Mouse (Mus musculus): Measurements from ENCODE around the gene Psma6.

DNA sequence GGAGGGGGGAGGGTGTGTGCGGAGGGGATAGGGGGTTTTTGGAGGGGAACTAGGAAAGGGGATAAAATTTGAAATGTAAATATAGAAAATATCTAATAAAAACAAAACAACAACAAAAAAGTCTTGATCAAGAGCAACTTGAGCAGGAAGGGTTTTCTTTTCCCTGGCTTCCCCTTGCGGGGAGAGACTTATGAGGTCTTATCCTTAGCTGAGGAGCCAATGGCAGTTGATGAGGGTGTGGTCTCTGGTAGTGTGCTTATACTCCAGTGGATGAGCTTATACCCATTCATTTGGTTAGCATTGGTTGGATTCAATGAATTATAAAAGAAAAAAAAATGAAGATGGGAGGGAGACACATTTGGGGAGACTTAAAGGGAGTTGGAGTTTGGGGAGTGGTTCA is 65.0 kb downstream of the Psma6 start:
- TF ChIP-seq EP300 (optimal IDR thresholded peaks at IDR 0.05) (no peak), CTCF (IDR thresholded peaks at IDR 0.05; ENCODE audit: low read depth) (no peak)

All from stomach, postnatal 0 days (tissue).